Mouse (Mus musculus) CD4-positive, CD25-positive, alpha-beta regulatory T cell, adult 2 months (primary cell): ENCODE data around the gene Ints2.

ENCODE experiments used
- DNase-seq: peaks from one replicate; pipeline ENCODE4 v3.0.0-alpha.2; 2012; ENCODE audit warnings: low read depth, low spot score

The Ints2 gene

DNA sequence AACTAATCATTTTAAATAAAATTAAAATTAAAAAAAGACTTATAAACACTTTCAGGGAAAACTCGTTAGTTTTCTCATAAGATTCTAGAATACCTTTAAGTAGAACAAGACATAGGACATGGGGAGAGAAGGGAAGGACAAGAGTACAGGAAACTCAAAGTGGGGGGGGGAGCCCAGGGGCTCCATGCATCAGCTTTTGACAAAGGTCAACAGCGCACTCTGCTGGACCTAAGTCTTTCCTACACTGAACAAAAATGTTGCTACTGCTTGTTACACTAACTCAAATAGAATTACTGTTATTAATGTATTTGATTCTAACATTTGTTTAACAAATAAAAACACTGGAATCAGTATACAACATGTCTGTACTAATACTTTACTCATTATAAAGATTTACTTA is 83.2 kb downstream of the Ints2 start:
- peak; percentile 83 for DNase-seq

DNA sequence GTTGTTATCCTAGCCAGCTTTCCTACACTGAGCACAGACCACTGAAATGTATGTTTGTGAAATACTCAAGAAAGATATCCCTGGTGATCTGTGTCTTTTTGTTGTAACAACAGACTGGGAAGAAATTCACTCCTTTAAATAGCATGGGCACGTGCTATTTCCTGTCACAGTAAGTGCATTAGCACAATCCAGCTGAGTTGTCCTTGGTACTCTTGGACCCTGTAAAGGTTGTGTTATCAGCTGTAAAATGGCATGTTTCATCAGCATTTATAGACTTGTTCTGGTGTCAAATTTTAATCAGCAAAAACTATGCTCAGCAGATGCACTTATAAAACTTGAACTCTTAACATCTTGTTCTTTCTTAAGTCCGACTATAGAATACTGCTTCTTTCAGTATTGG is 86.6 kb downstream of the Ints2 start:
- DNase-seq, result no peak
